Mouse (Mus musculus) ovary, postnatal 14 days (tissue): ENCODE measurements around the gene Trim41.
"Not testable (repeated sequence)": the region's sequence is repeated elsewhere in the genome, so short reads cannot be mapped to it uniquely, and the experiment has no call there.

Experiments used
- DNase-seq: peaks from one replicate; pipeline ENCODE4 v3.0.0; 2022; ENCODE audit warnings: low spot score

The Trim41 gene

DNA sequence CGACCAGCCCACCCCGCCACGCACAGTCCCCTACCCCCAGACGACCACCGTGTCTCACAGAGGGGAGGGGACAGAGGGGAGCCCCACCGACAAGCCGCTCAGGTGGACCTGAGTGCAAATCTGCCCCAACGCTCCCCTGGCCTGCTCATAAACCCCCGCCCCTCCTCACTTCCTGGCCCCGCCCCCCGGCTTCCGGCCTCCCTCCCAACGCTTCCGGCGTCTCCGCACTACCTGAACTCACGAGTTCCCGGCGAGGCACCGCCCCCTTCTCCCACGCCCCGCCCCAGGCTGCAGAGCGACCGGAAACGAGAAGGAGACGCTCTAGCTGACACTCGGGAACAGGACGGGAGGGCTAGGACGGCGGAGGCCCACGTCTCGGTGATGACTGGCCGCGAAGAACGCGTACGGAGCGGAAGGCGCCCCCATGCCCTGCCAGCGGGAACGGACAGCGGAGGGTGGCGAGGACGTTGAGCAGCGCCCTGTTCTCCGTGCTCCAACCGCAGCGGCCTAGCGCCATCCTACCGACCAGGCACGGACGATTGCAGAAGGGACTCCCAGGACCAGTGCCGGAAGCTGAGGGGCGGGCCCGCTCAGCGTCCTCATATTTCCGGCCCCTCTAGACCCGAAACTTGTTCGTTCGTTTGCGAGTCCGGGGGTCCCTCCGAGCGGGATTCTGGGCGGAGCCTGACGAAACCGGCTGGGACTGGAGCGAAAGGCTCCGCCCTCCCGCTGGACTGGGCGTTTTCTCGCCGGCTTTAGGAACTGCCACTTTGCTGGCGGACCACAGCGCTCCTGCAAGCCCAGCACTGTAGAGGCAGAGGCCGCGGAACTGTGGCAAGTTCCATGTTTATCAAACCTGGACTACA, at the start of gene Trim41:
TSS of gene Trim41 (minus strand) at position 554 of the 866 bp plus-strand sequence.
- DNase-seq, result peak; percentile 96

DNA sequence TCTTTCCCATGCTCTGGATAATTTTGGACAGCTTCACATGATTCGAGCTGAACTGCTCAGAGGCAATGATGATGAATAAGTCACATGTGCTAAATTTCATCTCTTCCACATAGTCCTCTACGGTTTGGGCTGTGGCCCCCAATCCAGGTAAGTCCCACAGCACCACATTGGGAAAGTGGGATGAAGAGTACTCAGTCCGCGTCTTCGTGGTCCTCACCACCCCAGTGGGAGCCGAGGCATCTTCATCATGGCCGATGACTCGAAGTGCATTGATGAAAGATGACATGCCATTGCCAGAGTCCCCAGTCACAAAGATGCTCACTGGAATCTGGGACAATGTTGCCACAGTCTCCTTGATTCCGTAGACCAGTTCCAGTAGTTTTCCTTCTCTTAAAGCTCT, 49.3 kb upstream of the Trim41 start:
- no peak for DNase-seq

DNA sequence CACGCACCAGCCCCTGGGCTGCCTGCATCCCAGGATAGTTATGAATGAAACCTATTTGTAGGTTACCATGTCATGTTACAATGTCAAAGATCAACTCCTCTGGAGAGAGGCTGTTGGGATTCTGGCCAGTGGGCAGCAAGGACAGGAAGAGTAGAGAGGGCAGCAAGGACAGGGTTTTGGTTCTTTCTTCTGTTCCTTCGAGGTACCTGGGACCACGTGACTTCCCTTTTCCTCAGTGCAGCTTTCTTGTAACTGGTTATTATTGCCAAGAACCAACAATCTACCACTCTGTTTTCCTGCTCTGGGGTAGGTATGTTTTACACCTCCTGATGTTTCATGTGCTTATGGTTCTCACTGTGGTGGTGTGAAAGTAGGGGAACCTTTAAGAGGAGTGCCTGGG, 46.7 kb upstream of the Trim41 start:
- no peak for DNase-seq

DNA sequence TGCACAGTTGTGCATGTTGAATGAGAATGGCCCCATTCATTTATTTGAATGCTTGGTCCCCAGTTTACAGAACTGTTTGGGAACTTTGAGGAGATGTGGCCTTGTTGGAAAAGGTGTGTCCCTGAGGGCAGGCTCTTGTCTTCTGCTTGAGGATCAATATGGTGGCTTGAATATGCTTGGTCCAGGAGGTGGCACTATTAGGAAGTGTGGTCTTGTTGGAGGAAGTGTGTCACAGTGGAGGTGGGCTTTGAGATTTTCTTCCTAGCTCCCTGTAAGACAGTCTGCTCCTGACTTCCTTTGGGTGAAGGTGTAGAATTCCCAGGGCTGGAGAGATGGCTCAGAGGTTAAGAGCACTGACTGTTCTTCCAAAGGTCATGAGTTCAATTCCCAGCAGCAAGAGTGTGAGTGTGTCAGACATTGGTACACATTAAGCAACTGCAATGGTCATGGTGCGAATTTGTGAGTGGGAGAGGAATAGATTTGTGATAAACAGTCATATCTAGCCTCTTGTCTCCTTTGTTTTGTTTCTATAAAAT, 45.7 kb upstream of the Trim41 start:
- no peak for DNase-seq

DNA sequence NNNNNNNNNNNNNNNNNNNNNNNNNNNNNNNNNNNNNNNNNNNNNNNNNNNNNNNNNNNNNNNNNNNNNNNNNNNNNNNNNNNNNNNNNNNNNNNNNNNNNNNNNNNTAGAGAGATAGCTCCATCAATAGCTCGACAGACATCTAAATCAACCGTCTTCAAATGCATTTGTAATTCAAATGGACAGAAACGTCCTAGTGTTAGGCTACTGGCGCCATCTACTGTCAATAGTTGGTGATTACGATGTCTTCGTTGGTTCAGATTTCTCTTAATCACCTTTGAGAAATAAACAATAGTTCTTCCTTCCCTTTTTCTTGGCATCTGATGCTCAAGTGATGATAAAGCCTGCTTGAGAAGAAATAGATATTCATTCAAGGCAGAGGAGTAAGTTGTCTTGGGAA, 41.9 kb upstream of the Trim41 start:
- DNase-seq, result no peak

DNA sequence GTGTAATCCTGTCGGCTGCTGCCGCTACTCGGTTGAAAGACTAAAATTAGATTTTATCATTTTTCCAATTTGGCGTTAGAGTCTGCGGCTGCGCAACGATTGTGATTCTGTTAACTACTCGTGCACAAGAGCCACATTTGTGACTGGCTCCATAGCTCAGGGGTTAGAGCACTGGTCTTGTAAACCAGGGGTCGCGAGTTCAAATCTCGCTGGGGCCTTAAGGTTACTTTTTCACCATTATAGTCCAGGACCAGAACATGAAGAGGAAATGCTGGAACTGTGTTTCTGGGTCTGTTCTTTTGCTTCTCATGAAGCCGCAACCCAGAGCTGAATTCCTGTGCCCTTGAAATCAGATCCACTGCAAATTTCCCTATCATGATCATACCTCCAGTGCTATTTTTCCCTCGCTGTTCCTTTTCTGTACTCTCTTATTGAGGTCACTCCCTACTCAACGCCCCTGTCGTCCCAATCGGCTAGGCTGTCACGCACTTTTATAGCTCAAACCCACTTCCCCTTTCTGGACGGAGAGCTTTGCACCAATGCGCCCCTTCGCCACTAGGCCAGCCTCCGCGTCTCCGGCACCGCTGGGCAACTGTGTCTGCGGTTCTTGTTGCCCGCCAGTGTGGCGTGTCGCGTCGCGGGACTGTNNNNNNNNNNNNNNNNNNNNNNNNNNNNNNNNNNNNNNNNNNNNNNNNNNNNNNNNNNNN, 36.5 kb upstream of the Trim41 start:
- DNase-seq, result peak; percentile 88

DNA sequence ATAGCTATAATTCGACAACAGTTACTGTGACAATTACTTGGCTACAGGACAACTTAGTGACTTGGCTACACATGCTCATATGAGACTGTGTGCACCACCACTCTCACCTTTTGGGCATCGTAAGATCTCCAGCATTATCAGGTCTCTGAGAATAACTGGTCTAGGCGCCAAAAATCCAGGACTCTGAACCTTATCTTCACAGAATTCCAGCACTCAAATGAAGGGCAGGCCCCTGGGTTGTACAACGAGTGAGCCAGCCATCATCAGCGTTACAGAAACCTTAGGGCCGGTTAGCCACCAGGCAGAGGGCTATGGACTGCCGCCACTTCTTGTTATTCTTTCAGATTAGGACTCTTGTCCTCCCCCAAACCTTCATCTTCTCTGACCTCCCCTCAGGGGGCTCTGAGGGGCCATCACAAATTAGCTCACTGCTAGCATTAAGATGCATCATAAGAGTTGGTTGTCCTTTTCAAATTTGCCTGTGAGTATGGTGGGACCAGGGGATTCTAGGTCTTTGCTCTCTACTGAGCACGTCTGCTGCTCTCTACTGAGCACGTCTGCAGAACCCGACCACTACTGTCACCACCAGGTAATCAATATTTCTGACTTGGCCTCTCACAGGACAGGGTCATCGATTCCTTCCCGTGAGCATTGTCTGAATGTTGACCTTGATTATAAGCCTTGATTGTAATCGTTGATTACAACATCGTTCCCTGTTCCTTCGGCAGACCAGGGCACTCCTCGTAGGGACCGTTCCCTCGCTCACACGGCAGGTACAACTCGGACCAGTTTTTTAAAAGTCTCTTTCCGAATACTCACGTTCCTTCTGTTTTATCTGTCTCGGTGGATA, 35.7 kb upstream of the Trim41 start:
- no peak for DNase-seq

DNA sequence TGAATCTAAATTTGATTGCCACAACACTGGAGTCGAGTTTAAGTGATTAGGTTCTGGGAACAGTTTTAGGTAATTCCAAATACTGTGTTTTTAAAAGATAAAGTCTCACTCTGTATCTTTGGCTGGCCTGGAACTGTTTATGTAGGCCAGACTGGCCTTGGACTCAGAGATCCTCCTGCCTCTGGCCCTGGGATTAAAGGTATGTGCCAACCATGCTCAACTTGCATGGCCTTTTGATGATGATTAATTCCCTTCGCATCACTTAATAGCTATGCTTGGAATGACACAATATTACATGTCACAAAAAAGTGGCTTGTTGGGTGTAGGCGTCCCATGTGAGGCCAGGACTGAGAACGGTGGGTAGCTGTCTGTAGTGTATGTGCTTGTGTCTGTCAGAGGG, 35.0 kb upstream of the Trim41 start:
- no peak for DNase-seq

DNA sequence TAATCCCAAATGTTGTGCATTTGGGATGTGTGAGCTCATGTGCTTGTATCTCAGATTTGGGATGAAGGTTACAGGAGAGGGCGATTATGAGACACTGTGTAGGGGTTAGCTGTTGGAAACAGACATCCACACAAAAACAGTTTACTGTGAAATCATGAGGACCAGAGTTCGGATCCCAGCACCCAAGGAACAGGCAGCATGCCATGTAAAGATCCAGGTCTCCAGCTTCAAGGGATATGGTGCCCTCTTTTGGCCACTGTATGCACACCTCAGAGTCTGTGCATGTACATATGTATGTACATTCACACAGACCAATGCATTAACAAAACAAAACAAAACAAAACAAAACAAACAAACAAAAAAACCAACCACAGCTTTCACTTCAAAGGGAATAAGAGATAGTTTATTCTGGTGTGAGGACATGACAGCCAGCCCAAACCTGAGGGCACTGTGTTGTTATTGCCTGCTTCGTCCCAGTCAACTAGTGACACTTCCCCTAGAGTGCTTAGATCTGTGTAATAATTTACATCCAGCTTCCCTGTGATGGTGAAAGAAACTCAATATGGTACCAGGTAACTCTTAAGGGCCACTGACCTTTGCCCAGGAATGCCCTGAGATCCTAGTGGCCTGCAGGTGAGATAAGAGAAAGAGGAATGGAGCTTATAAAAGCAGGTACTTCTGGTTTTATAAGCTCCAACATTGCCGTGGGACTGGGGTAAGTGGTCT, 34.3 kb upstream of the Trim41 start:
- DNase-seq, result no peak

DNA sequence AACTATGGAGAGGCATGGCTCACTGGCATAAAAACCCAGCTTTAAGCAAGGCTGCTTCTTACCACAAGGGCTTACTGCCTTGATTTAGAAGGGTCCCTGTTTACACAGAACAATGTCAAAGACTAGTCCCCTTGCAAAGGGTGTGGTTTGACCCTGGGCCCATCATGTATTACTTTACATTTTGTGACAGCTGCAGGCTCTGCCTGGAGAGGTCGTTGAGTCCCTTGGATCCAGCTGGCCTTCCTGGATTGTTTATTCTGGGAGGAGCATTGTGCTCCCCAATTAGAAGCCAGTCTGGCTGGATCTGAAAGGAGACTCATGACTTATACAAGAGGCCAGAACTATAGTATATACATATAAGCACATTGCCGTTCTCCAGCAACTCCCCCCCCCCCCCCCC, 33.1 kb upstream of the Trim41 start:
- no peak for DNase-seq

DNA sequence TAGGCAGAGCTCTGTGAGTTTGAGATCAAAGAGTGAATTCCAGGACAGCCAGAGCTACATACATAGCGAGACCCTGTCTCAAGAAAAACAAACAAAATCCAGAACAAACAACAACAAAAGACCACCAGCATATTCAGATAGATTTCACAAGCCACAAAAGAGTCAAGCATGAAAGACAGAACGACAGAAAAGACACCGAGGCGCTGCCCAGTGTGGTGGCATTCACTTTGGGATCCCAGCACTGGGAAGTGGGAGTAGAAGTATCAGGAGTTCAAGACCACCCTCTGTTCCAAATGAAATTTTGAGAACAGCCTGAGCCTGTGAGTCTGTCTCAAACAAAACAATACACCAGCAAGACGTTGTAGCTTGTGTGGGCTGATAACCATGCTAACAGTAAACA, 29.7 kb upstream of the Trim41 start:
- no peak for DNase-seq

DNA sequence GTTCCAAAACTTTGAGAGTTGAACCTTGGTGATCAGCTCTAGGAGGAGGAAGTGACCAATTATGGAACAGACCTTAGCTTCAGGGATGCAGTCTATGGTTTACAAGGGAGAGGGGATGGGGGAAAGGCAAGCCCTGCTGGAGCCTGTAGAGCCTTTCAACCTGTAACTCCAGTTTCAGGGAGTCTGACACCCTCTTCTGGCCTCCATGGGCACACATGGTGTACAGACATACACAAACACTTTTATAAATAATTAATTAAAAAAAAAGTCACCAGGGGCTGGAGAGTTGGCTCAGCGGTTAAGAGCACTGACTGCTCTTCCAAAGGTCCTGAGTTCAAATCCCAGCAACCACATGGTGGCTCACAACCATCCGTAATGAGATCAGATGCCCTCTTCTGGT, 29.2 kb upstream of the Trim41 start:
- DNase-seq, result not testable (repeated sequence)

DNA sequence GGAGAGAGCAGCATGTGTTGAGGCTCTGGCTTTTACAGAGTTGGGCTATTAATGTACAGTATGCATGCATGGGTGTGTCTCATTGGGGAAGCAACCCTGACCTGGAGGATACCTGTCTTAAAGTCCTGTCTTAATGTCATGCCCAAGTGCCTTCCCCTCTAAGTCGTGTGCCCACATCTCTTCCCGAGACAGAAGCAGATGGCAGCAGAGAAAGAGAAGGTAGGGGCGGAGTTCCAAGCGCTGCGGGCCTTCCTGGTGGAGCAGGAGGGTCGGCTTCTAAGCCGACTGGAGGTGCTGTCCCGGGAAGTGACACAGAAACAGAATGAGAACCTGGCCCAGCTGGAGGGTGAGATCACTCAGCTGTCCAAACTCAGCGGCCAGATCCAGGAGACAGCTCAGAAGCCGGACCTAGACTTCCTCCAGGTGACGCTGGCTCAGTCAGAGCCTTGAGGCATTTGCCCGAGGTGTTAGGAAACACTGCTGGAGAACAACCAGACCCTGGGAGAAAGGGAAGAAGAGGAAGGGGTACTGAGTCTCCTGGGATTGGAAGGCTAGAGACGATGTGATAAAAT, 28.2 kb upstream of the Trim41 start:
- no peak for DNase-seq

DNA sequence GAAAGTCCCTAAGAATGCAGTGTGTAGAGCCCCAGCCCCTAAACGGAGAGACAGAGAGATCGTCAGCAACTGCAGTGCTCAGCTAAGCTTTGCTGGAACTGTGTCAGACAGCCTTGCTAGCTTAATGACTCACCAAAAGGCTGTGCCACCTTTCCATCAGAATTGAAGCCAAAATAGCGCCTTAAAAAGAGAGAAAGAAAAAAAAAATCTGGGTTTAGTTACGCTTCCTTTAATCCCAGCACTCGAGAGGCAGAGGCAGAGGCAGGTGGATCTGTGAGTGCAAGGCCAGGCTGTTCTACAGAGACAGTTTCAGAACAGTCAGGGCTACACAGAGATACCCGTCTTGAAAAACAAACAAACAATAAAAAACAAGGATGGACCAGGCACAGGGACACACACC, 27.2 kb upstream of the Trim41 start:
- DNase-seq, result no peak

DNA sequence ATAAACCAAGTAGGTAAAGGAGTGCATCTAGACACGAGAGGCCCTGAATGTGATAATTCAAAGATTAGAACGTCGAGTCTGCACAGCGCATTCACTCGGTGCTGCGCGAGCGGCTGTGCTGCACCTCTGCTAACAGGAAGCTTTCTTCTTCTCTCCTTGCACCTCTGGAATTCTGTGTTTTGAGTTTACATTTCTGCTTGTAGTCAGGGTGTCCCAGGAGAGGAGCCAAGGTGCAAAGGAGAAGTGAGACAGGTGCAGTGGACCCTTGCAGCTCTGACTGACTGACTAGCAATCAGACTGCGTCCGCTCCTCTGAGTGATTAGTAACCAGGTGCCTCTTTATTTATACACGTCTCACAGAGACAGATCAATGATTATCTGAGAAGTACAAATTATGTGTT, 26.0 kb upstream of the Trim41 start:
- DNase-seq, result no peak

DNA sequence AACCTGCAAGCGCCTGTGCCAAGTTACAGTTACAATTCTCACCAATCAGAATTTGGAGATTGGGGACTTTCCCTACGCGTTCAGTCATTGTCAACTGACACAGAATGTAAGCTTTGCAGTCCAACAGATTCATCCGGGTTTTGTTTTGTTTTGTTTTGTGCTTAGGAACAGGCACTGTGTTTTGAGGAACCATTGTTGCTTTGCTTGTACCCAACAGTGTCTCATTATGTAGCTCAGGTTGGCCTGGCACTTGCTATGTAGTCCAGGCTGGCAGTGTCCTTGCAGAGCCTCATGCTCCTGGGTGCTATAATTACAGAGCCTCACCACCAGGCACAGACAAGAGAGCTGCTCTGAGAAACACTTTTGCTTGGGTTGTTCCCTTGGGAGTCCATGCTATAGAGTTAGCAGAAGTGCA, 25.2 kb upstream of the Trim41 start:
- no peak for DNase-seq

DNA sequence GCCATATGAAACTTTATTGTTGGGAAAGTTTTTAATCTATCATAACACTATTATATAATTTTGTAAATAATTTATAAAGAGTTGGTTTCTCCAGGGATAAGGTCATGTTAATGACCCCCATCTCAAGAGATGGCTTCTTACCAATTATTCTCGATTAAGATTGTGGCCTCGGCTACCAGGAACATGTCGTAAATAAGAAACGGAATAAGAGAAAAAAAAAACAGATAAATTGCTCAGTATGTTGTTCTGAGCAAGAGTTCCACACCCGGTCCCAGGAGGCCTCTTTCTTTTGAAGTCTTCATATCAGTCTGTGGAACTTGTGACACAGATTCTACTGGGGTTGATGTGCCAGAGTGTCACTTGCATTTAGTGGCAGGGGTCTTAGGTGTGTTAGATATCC, 24.1 kb upstream of the Trim41 start:
- DNase-seq, result no peak

DNA sequence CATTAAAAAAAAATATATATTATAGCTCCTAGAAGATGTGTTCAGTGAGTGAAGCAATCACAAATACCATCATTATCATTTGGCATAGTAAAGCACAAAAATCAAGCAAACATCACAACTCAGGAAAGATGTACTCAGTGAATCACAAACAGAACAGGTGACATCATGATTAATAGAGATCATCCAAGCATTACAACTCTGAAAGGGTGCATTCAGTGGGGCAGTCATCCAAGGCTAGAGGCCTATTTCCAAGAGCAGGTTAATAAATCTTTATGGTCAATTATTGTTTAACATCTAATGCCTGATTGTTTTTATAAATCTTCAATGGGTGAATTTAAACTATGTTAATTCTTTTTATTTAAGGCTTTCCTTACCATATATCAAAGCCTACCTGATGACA, 23.7 kb upstream of the Trim41 start:
- no peak for DNase-seq

DNA sequence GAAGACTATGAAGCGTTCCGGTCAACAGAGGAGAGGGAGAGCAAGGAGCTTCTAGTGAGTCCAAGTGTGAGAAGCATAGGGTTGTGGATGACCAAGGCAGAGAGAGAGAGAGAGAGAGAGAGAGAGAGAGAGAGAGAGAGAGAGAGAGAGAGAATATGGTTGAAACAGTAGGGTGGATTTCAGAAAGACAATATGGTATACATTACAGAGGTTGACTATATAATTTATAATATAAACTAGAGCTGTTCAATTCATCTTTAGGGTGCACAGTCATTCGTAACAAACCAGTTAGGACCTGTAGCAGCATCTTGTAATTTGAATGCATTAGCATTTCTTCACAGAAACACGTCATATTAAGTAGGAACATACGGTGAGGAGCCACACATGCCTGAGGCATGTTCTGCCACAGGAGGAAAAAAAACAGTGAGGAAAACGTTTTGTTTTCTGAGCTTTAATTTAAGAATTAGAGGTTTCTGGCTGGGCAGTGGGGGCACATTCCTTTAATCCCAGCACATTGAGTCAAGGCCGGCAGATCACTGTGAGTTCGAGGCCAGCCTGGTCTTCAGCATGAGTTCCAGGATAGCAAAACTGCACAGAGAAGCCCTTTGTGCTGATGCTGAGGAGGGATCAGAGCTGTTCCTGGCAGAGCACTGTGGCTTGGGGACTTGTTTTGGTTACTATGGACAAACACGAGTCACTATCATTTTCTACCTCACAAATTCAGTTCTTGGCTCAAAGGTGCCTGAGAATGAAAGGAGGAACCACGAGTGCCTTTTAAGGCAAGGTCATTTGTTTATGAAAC, 21.9 kb upstream of the Trim41 start:
- no peak for DNase-seq

DNA sequence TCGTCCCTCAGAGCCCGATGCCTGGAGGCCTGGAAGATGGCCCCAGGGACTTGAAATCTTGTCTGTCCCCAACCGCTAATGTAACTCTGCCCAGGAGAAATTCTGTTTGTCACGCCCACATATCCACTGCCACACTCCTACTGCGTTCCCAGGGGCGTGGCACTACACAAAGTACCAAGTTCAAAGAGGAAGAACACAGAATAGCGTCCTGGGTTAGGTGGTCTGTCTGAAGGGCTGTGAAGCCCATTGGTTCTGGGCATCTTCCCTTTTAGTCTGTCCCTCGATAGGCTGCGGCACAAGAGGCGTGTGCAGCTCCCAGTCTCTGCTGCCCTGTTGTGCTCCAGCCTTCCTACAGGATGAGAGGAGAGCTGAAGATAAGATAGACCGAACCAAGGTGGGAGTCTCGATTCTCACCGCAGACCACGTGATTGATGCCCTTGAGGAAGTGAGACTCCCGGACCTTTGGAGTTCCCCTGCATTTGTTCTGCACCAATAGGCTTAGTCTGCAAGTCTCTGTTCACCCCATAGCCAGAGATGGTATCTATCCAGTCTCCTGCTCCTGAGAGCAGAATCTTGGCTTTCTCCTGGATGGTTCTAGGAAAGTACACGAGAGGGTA, 21.1 kb upstream of the Trim41 start:
- no peak for DNase-seq
